23 mouse cellular contexts compared by ENCODE assay signal in the genomic region with DNA sequence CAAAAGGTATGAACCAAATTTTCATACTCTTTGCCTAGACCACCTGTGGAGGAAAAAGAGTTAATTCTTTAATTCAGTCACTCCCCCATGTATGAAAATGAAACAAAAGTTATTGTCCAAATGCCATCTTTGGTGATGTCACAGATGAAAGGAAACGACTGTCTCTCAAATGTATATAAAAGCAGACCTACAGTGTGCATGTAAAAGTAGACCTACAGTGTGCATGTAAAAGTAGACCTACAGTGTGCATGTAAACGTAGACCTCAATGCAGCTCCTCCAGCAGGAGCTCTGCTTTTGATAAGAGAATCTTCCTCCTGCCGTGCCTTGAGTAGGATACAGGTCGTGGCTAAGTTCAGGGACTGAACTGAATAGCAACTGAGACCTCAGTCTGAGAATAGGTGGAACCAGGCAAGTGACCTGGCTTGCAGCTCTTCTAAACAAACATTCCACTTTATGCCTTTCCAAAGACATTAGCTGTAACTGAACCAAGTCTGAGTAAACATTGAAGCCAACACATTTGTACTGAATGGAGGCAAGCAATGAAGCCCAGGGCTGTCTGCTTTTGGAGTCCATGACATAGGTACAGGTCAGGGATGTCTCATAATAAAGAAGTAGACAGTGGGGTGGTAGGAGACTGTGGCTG.
DNase-seq lines count a peak whose midpoint lies in the region; ATAC-seq and TF ChIP-seq lines count a peak whose summit lies in the region.
"Had no signal": no experiment of that assay in that cellular context is flagged by ENCODE, and none has a peak within 500 bp of the region (broad histone marks: within the 10 kb centered on the region; RNA-seq: fewer than 3 reads in every experiment).

No protein-coding gene starts in this region.

- no peak for TF ChIP-seq RAD21 in CH12.LX (IDR thresholded peaks at IDR 0.05; ENCODE audit: low read depth, low read length)
- TF ChIP-seq RAD21 in MEL (IDR thresholded peaks at IDR 0.05; ENCODE audit: low read depth, low read length): no peak

- H3K9me3 ChIP-seq in CH12.LX (replicated peaks; ENCODE audit: low read length) (no peaks in the 10 kb centered on the region), MEL (replicated peaks; ENCODE audit: insufficient read depth, low read length) (no peaks in the 10 kb centered on the region)
- H3K9me3 ChIP-seq in forebrain, embryonic 13.5 days (replicated peaks): no peaks in the 10 kb centered on the region
- H3K9me3 ChIP-seq: embryonic facial prominence, embryonic 13.5 days; embryonic facial prominence, embryonic 15.5 days; forebrain, embryonic 10.5 days; forebrain, embryonic 12.5 days; forebrain, embryonic 15.5 days; G1E had no signal

- no peak overlapping the region for H3K9ac ChIP-seq in liver, adult 2 months (ENCODE audit: low read depth, low read length)
- H3K9ac ChIP-seq in CH12.LX (ENCODE audit: insufficient read depth, low read depth): no peak overlapping the region
- H3K9ac ChIP-seq in MEL (ENCODE audit: control insufficient read depth, low read depth, low read length, poor library complexity, severe bottlenecking): no peak overlapping the region
- no peak overlapping the region for H3K9ac ChIP-seq in forebrain, embryonic 13.5 days
- H3K9ac ChIP-seq: embryonic facial prominence, embryonic 13.5 days; embryonic facial prominence, embryonic 15.5 days; forebrain, embryonic 12.5 days; forebrain, embryonic 15.5 days; forebrain, postnatal 0 days had no signal

- H3K27ac ChIP-seq in liver, adult 2 months (replicated peaks; ENCODE audit: insufficient read depth, low read depth, low read length): peak overlapping the region; percentile 45; the same call in 1 of the 2 replicates
- H3K27ac ChIP-seq in CH12.LX (ENCODE audit: insufficient read depth, low read depth) (no peak overlapping the region), MEL (ENCODE audit: control insufficient read depth, low read depth, low read length) (no peak overlapping the region)
- no peak overlapping the region for H3K27ac ChIP-seq in forebrain, embryonic 13.5 days
- H3K27ac ChIP-seq: embryonic facial prominence, embryonic 13.5 days; embryonic facial prominence, embryonic 15.5 days; forebrain, embryonic 10.5 days; forebrain, embryonic 12.5 days; forebrain, embryonic 15.5 days had no signal

- H3K4me2 ChIP-seq in CH12.LX (ENCODE audit: insufficient read depth, low read depth, poor library complexity, severe bottlenecking): 0 out of 2 replicates have a peak overlapping the region, but pooled peaks have one; percentile 10
- no peak overlapping the region for H3K4me2 ChIP-seq in forebrain, embryonic 13.5 days
- H3K4me2 ChIP-seq: embryonic facial prominence, embryonic 13.5 days; embryonic facial prominence, embryonic 15.5 days; forebrain, embryonic 12.5 days; forebrain, embryonic 15.5 days had no signal

- no peak for TF ChIP-seq POLR2A in liver, adult 2 months (IDR thresholded peaks at IDR 0.05; ENCODE audit: extremely low read depth, insufficient read depth, low read length)
- no peak for TF ChIP-seq POLR2A in CH12.LX (IDR thresholded peaks at IDR 0.05; ENCODE audit: low read depth, low read length)
- no peak for TF ChIP-seq POLR2A in MEL (IDR thresholded peaks at IDR 0.05; ENCODE audit: control insufficient read depth in 1 of 2, insufficient read depth in 1 of 2, low read depth in 1 of 2, low read length in 2 of 2, poor library complexity in 1 of 2)

- H3K4me3 ChIP-seq in liver, adult 2 months (ENCODE audit: insufficient read depth, low read depth, low read length): no peak overlapping the region
- H3K4me3 ChIP-seq in CH12.LX (replicated peaks in 1 of 3; ENCODE audit: low read depth in 2 of 3, low read length in 2 of 3, poor library complexity in 1 of 3) (no peak overlapping the region), MEL (ENCODE audit: control insufficient read depth in 1 of 2, insufficient read depth in 1 of 2, low read depth in 2 of 2, low read length in 2 of 2) (no peak overlapping the region)
- no peak overlapping the region for H3K4me3 ChIP-seq in forebrain, embryonic 13.5 days
- H3K4me3 ChIP-seq: embryonic facial prominence, embryonic 13.5 days; embryonic facial prominence, embryonic 15.5 days; erythroblast, embryonic 14.5 days; forebrain, embryonic 10.5 days; forebrain, embryonic 12.5 days; forebrain, embryonic 15.5 days had no signal

- in situ Hi-C loops in CH12.LX (cut with MboI; ENCODE audit: low pct_ligation_motif_present, low pct_unique_long_range_greater_than_20kb, low sequenced_read_pairs): no loop called here

- DNase-seq in liver, adult 2 months (ENCODE audit: extremely low read depth, low read depth, low spot score): peak; percentile 90
- DNase-seq in liver (no peak), CH12.LX (ENCODE audit: extremely low read depth) (no peak), MEL (ENCODE audit: low read depth, low spot score) (no peak)
- DNase-seq: adrenal gland, adult 2 months; adrenal gland, postnatal 10 days; adrenal gland, postnatal 25 days; cerebellum, adult 11 months; cerebellum, adult 18-20 months; cerebellum, adult 8-10 months; cerebellum, adult 9-11 months; cerebellum, postnatal 14 days; cerebellum, postnatal 36 days; embryo, embryonic 11 days; forebrain, postnatal 0 days had no signal

- TF ChIP-seq CTCF in liver, adult 2 months (IDR thresholded peaks at IDR 0.05; ENCODE audit: low read depth, low read length): no peak
- TF ChIP-seq CTCF in CH12.LX (conservative IDR thresholded peaks at IDR 0.05 in 1 of 2, IDR thresholded peaks at IDR 0.05 in 1 of 2; ENCODE audit: low read depth in 2 of 2, low read length in 2 of 2) (no peak), MEL (IDR thresholded peaks at IDR 0.05 in 2 of 3, conservative IDR thresholded peaks at IDR 0.05 in 1 of 3; ENCODE audit: control insufficient read depth in 1 of 3, insufficient read depth in 1 of 3, low read depth in 2 of 3, low read length in 3 of 3, poor library complexity in 1 of 3, severe bottlenecking in 1 of 3) (no peak)

- dilution Hi-C loops in CH12.LX (cut with MboI; ENCODE audit: extremely low pct_ligation_motif_present, extremely low pct_unique_long_range_greater_than_20kb, low sequenced_read_pairs): no loop called here

- no peaks in the 10 kb centered on the region for H3K36me3 ChIP-seq in liver, adult 2 months (ENCODE audit: control insufficient read depth, insufficient read depth, low read length)
- H3K36me3 ChIP-seq in CH12.LX (replicated peaks in 1 of 2; ENCODE audit: control insufficient read depth in 1 of 2, insufficient read depth in 1 of 2, low read length in 1 of 2): no peaks in the 10 kb centered on the region
- no peaks in the 10 kb centered on the region for H3K36me3 ChIP-seq in MEL (ENCODE audit: control insufficient read depth in 1 of 2, insufficient read depth in 2 of 2, low read length in 2 of 2)
- no peaks in the 10 kb centered on the region for H3K36me3 ChIP-seq in forebrain, embryonic 13.5 days (ENCODE audit: poor library complexity, severe bottlenecking)
- H3K36me3 ChIP-seq: embryonic facial prominence, embryonic 13.5 days; embryonic facial prominence, embryonic 15.5 days; forebrain, embryonic 10.5 days; forebrain, embryonic 12.5 days; forebrain, embryonic 15.5 days; G1E had no signal

- H3K27me3 ChIP-seq in liver, adult 2 months (ENCODE audit: control insufficient read depth, insufficient read depth, low read length): no peaks in the 10 kb centered on the region
- no peaks in the 10 kb centered on the region for H3K27me3 ChIP-seq in CH12.LX (replicated peaks)
- peaks cover 2% of the 10 kb centered on the region in 2 experiments; a peak in 3 of 4 replicates for H3K27me3 ChIP-seq in MEL (ENCODE audit: control insufficient read depth in 1 of 2, insufficient read depth in 2 of 2, low read length in 2 of 2)
- H3K27me3 ChIP-seq in forebrain, embryonic 13.5 days: no peaks in the 10 kb centered on the region
- H3K27me3 ChIP-seq: embryonic facial prominence, embryonic 13.5 days; embryonic facial prominence, embryonic 15.5 days; forebrain, embryonic 12.5 days; forebrain, embryonic 15.5 days had no signal

- no peak for ATAC-seq in forebrain, embryonic 13.5 days
- ATAC-seq: forebrain, embryonic 15.5 days; forebrain, postnatal 0 days had no signal

- WGBS in liver, adult 2 months: 41% methylated on average over 4 of the region's 4 CpGs
- WGBS in forebrain, embryonic 13.5 days: 83% methylated on average over 4 of the region's 4 CpGs

- TF ChIP-seq EP300 in CH12.LX (IDR thresholded peaks at IDR 0.05; ENCODE audit: low read length) (no peak), MEL (IDR thresholded peaks at IDR 0.05; ENCODE audit: low read depth in 1 of 2, low read length in 2 of 2) (no peak)

- peaks cover 13% of the 10 kb centered on the region for H3K4me1 ChIP-seq in liver, adult 2 months (ENCODE audit: control insufficient read depth, insufficient read depth, low read length)
- H3K4me1 ChIP-seq in CH12.LX (ENCODE audit: control insufficient read depth in 1 of 2, insufficient read depth in 2 of 2) (no peaks in the 10 kb centered on the region), MEL (ENCODE audit: control insufficient read depth in 1 of 2, insufficient read depth in 2 of 2, low read length in 2 of 2) (no peaks in the 10 kb centered on the region)
- H3K4me1 ChIP-seq in forebrain, embryonic 13.5 days: no peaks in the 10 kb centered on the region
- H3K4me1 ChIP-seq: embryonic facial prominence, embryonic 13.5 days; embryonic facial prominence, embryonic 15.5 days; forebrain, embryonic 10.5 days; forebrain, embryonic 12.5 days; forebrain, embryonic 15.5 days had no signal

- no peaks in the 10 kb centered on the region for H3K79me2 ChIP-seq in liver, adult 2 months (ENCODE audit: control insufficient read depth, insufficient read depth, low read length)
- H3K79me2 ChIP-seq in CH12.LX (replicated peaks; ENCODE audit: control insufficient read depth, extremely low read depth, insufficient read depth, poor library complexity, severe bottlenecking) (no peaks in the 10 kb centered on the region), MEL (ENCODE audit: control insufficient read depth, insufficient read depth, low read length, poor library complexity) (no peaks in the 10 kb centered on the region)

TF ChIP-seq in CH12.LX, 34 proteins besides CTCF, POLR2A, EP300 and RAD21:
- TF ChIP-seq TBP (conservative IDR thresholded peaks at IDR 0.05; ENCODE audit: low read depth, low read length) (no peak), ZKSCAN1 (IDR thresholded peaks at IDR 0.05; ENCODE audit: borderline replicate concordance, low read depth, low read length) (peak; percentile 58), TCF12 (IDR thresholded peaks at IDR 0.05; ENCODE audit: low read depth, low read length) (no peak)

TF ChIP-seq in MEL, 35 proteins besides CTCF, POLR2A, EP300 and RAD21:
- no peak for TF ChIP-seq RCOR1 (IDR thresholded peaks at IDR 0.05; ENCODE audit: low read depth, low read length)
- TF ChIP-seq ZKSCAN1 (IDR thresholded peaks at IDR 0.05; ENCODE audit: low read depth, low read length): peak; percentile 64; the same call in 1 of the 2 replicates
